Mouse (Mus musculus) heart, postnatal 0 days (tissue): Measurements from ENCODE around the gene Slc22a12.

ENCODE experiments used
- CTCF ChIP-seq: IDR thresholded peaks from 2 replicates; pipeline ENCODE4 v1.5.1; 2016; ENCODE audit warnings: antibody characterized with exemption, control low read depth, low read depth
- EP300 ChIP-seq: IDR thresholded peaks from 2 replicates; pipeline ENCODE4 v1.6.1; 2016; ENCODE audit warnings: antibody characterized with exemption, low read depth

- TF ChIP-seq CTCF, result no peak
- no peak for TF ChIP-seq EP300
Observed at GRCm38 (mm10) chr19:6572001-6572400, 29.2 kb upstream of the Slc22a12 start.
